Mouse (Mus musculus): Measurements from ENCODE around the gene Gm17545.

Gm17545 gene

DNA sequence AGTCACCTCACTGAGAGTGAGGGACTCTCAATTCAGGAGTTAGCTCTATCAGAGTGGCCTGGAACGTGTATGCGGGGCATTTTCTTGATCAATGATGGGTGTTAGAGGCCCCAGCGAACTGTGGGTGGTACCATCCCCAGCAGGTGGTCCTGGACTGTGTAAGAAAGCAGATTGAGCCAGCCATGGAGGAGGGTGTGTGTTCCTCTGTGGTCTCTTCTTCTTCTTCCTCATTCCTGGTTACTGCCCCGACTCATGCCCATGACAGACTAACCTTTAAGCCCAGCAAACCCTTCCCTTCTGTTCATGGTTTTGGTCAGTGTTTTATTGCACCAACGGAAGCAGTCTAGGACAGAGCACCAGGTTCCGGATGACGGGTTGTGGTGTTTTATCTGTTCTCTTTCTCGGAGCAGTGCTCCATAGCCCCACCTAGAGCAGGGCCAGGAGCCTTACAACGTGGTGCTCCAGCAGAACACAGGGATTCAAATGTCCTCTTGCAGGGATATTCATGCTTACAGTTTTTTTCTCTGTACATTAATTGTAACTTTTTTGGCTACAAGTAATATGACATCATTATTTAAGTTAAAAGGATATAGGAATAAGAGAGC is 40.2 kb downstream of the Gm17545 start:
- no peak for DNase-seq (ENCODE audit: low spot score in 2 of 2)

DNA sequence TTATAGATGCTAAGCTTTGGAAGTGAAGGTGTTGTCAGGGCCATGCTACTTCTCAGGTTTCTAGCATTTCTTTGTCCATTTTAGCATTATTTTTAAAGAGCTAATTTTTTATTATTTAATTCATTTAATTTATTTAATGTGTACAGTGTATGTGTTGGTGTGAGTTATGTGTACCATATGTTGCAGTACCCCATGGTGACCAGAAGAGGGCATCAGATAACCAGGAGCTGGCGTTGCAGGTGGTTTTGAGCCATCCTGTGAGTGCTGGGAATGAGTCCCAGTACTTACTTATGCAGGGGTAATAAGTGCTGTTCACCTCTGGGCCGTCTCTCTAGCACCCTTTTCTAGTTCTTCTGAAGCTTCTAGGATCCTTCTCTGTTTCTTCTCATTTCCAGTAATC is 41.0 kb downstream of the Gm17545 start:
- no peak for DNase-seq (ENCODE audit: low spot score in 2 of 2)

DNA sequence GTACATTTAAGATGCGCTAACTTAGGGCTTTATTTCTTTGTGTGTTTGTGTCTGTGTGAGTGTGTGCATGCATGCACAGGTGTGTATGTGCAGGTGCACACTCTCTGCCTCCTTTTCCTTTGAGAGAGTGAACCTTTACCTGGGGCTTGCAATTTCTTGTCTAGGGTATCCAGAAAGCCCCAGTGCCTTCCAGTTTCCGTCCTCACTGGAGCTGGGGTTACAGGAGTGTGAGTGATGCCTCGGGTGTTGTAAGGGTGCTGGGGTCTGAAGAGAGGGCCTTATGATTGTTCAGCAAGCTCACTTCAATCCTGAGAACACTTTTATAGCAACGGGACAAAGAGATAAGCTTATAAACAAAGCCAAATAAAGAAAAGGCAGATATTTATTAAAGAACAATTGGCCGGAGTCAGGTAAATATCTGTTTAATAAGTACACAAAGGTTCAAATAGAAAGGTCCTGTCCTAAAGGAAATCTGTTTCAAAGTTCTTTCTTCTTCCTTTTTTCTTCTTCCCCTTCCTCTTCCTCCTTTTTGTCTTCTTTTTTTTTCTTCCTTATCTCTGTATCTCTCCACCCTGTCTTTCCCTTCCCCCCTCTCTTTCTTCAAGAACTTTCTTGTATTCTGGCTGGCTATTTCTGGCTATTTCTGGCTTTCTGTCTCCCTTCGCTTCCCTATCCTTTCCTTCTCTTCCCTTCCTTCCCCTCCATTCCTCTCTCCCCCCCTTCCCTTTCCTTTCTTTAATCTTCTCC is 43.1 kb downstream of the Gm17545 start:
- no peak for DNase-seq (ENCODE audit: low spot score in 2 of 2)

DNA sequence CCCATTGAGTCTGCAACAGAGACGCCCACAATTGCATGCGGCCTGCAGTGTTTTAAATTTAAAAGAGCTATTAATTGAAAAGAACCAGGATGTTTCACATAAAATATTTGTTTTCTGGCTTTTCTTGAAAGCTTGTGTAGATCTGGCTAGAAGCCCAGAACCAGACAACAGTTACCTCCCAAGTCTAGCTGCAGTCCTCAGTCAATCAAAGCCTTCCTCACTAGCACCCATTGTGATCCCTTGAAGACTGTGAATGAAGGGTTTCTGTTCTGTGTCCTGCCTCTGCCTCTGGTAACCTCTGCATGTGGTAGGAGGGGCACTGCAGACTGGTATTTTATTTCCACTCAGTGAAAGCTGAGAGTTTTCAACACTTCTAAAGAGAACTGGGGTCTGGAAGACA is 48.9 kb downstream of the Gm17545 start:
- DNase-seq (ENCODE audit: low spot score in 2 of 2): no peak

DNA sequence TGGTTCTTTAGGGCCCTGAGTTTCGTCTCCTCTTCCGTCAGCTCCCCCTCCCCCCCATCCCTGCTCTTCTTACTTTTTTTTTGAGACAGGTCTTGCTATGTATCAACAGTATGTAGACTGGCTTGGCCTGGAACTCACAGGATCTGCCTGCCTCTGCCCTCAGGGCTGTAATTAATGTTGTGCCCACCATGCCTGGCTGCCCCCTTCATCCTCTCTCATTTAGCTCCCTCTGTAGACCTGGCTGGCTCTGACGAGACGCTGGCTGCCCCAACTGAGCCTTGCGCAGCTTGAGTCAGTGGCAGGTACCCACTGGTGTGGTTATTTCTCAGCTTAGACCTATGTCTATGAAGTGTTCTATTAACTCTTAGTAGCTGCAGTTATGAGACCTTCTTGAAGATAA is 49.5 kb downstream of the Gm17545 start:
- DNase-seq (ENCODE audit: low spot score in 2 of 2): no peak

DNA sequence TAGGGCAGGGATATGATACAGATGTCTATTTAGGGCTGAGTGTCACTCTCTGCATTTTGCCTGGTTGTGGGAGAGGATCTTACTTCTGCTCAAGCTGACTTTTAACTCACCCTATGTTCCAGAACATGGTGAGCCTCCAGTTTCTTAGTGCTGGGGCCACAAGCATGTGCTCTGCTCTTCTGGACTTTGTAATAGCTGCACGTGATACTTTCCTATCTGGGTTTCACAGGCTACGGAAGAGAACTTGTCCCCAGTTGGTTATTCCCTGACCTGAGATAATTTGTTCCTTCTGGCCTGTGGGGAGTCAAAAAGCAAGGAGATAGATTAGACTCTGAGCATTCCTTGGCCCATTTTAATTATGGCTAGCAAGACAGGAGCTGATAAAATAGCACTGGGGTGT is 51.5 kb downstream of the Gm17545 start:
- DNase-seq (ENCODE audit: low spot score in 2 of 2): no peak
